Mouse (Mus musculus) lung, postnatal 14 days (tissue): ENCODE measurements around the gene Trank1.

ENCODE experiments used
- DNase-seq: peaks from one replicate; pipeline ENCODE4 v3.0.0; 2021

Trank1 gene

GRCm38 (mm10) chr9:111311031-111311842 lies at the start of gene Trank1:
Gene Trank1, plus strand, starts transcription at chr9:111311739.
- no peak for DNase-seq

GRCm38 (mm10) chr9:111267998-111268397 lies 43.5 kb upstream of the Trank1 start:
- DNase-seq = no peak

GRCm38 (mm10) chr9:111270606-111271005 lies 40.9 kb upstream of the Trank1 start:
- DNase-seq = no peak

- no peak for DNase-seq
These were observed 40.5 kb upstream of the Trank1 start for GRCm38 (mm10) chr9:111271056-111271433.

GRCm38 (mm10) chr9:111271434-111272160 lies 39.9 kb upstream of the Trank1 start, which contains the start of the genes Mlh1 and Epm2aip1:
Gene Mlh1, minus strand, starts transcription at chr9:111271791.
Gene Epm2aip1, plus strand, starts transcription at chr9:111271929.
- peak; percentile 100 for DNase-seq

- no peak for DNase-seq
These were observed 39.2 kb upstream of the Trank1 start for GRCm38 (mm10) chr9:111272356-111272755.

- DNase-seq = no peak
These were observed 38.3 kb upstream of the Trank1 start for GRCm38 (mm10) chr9:111272996-111273785.

- no peak for DNase-seq
These were observed 37.6 kb upstream of the Trank1 start for GRCm38 (mm10) chr9:111273958-111274357.

GRCm38 (mm10) chr9:111275156-111275555 lies 36.4 kb upstream of the Trank1 start:
- DNase-seq = peak; percentile 23

- DNase-seq = no peak
These were observed 26.5 kb upstream of the Trank1 start for GRCm38 (mm10) chr9:111285061-111285460.

GRCm38 (mm10) chr9:111285676-111286075 lies 25.9 kb upstream of the Trank1 start:
- DNase-seq = no peak

GRCm38 (mm10) chr9:111286468-111286867 lies 25.1 kb upstream of the Trank1 start:
- no peak for DNase-seq

- no peak for DNase-seq
These were observed 23.6 kb upstream of the Trank1 start for GRCm38 (mm10) chr9:111287956-111288355.

GRCm38 (mm10) chr9:111289294-111289831 lies 22.2 kb upstream of the Trank1 start:
- peak; percentile 34 for DNase-seq

- peak; percentile 89 for DNase-seq
These were observed 21.7 kb upstream of the Trank1 start for GRCm38 (mm10) chr9:111289832-111290339.

GRCm38 (mm10) chr9:111290539-111291100 lies 20.9 kb upstream of the Trank1 start:
- no peak for DNase-seq

- DNase-seq = no peak
These were observed 18.3 kb upstream of the Trank1 start for GRCm38 (mm10) chr9:111293234-111293633.

- no peak for DNase-seq
These were observed 16.6 kb upstream of the Trank1 start for GRCm38 (mm10) chr9:111294911-111295310.

GRCm38 (mm10) chr9:111295323-111295722 lies 16.2 kb upstream of the Trank1 start:
- DNase-seq = no peak

- no peak for DNase-seq
These were observed 15.1 kb upstream of the Trank1 start for GRCm38 (mm10) chr9:111296433-111296832.

- DNase-seq = no peak
These were observed 12.9 kb upstream of the Trank1 start for GRCm38 (mm10) chr9:111298606-111299005.

GRCm38 (mm10) chr9:111302196-111302831 lies 9.2 kb upstream of the Trank1 start:
- DNase-seq = no peak
